Mouse (Mus musculus) Patski (cell line): ENCODE data around the gene Slc24a1. TPM values are rescaled to one million over a fixed set of nuclear protein-coding genes. Genes with fewer than 3 reads are reported as not detected.

Source experiments
- ATAC-seq: fragments of 100-300 bp; one replicate; pipeline ENCODE4 v1.8.0; 2021
- CTCF ChIA-PET: fragments of 350-600 bp; sonication (Branson Sonifier 250); formaldehyde crosslinking; loops from one replicate; lab custom pipeline; 2022; ENCODE audit warnings: inconsistent platforms; lab: Charles Lee
- POLR2A ChIA-PET: fragments of 350-600 bp; sonication (Branson Sonifier 250); formaldehyde crosslinking; loops from one replicate; lab custom pipeline; 2022; ENCODE audit warnings: antibody characterized with exemption, inconsistent platforms; lab: Charles Lee
- DNase-seq: peaks from one replicate; pipeline ENCODE4 v3.0.0-alpha.2; 2011; ENCODE audit warnings: low read depth, low spot score
- H3K27me3 ChIP-seq: fragments of 371-371 bp; one replicate; pipeline ENCODE4 v1.5.1; 2021
- CTCF ChIP-seq: fragments of 100-300 bp; IDR thresholded peaks from one replicate; pipeline ENCODE4 v1.5.1; 2021
- in situ Hi-C: fragments of 300-500 bp; cut with MboI; formaldehyde crosslinking; loops from 3 replicates; pipeline ENCODE4 v1.11.1; 2018; ENCODE audit warnings: low pct_unique_long_range_greater_than_20kb, mixed read lengths
- polyA plus RNA-seq: library from polyadenylated mRNA; unstranded; gene quantifications from one replicate; pipeline ENCODE4 v1.2.3, GENCODE M21; 2021

The Slc24a1 gene
- polyA plus RNA-seq, 1 experiment from 2014 or later, result 0.03 TPM

DNA sequence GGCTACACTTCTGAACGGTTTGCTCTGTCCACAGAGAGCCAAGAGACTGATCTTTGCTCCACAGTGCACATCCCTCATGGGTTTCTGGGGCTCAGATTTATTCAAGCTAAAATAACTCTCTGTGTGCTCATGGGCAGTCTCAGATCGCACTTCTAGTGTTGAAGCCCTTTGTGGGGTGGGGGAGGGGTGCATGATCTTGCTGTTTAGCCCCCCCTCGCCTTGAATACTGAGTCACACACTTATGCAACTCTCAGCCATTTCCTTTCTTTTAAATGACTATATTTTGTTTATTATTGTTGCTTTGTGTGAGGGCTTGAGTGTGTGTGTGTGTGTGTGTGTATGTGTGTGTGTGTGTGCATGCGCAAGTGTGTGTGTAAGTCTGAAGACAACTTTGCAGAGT, 12.1 kb downstream of the Slc24a1 start:
- ATAC-seq, result no peak
- POLR2A ChIA-PET, result interaction anchor here (0.6 to 0.8 kb wide), 2 partner anchors 8 to 234 kb away, joined by 3 read pairs; no protein-coding TSS in a partner anchor
- in situ Hi-C loops, result loop anchor here (25.0 kb wide), 1 partner anchor 602 kb away; the partner anchor contains the start of gene Dis3l
- CTCF ChIA-PET, result no interaction called here
- peaks cover 13% of the 10 kb centered on the region for H3K27me3 ChIP-seq
- DNase-seq, result no peak
- TF ChIP-seq CTCF, result no peak

GRCm38 (mm10) chr9:64938535-64938934, 12.9 kb downstream of the Slc24a1 start:
- ATAC-seq, result no peak
- no peak for DNase-seq
- peaks cover 8% of the 10 kb centered on the region for H3K27me3 ChIP-seq
- no peak for TF ChIP-seq CTCF
- POLR2A ChIA-PET, result no interaction called here
- in situ Hi-C loops, result loop anchor here (25.0 kb wide), 1 partner anchor 601 kb away; the partner anchor contains the start of gene Dis3l
- CTCF ChIA-PET, result no interaction called here

- in situ Hi-C loops, result loop anchor here (25.0 kb wide), 1 partner anchor 600 kb away; the partner anchor contains the start of gene Dis3l
- ATAC-seq (no peak), DNase-seq (no peak)
- peak; percentile 42 for TF ChIP-seq CTCF
- CTCF ChIA-PET, result no interaction called here
- H3K27me3 ChIP-seq, result peaks cover under 1% of the 10 kb centered on the region
- POLR2A ChIA-PET, result no interaction called here
Measured at GRCm38 (mm10) chr9:64937491-64937890, 13.9 kb downstream of the Slc24a1 start.

DNA sequence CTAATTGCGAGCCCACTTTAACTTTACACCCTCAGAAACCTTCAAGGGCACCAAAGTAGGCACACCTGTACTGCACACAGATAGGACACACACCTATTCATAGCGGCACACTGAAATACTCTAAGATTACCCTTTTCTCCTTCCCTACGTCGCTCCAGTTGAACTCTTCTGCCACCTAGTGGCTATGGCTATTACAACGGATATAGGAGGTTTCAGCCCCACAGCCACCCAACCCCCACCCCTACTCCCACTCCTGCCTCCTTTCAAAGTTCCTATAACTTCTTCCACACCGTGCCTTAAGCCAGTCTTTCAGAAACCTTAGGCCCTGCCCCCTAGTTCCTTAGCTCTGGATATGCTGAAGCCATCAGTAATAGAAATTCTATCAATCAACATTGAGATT, 14.9 kb downstream of the Slc24a1 start:
- CTCF ChIA-PET, result no interaction called here
- ATAC-seq, result no peak
- no peaks in the 10 kb centered on the region for H3K27me3 ChIP-seq
- DNase-seq, result no peak
- POLR2A ChIA-PET, result no interaction called here
- in situ Hi-C loops, result loop anchor here (25.0 kb wide), 1 partner anchor 599 kb away; the partner anchor contains the start of gene Dis3l
- TF ChIP-seq CTCF, result no peak

DNA sequence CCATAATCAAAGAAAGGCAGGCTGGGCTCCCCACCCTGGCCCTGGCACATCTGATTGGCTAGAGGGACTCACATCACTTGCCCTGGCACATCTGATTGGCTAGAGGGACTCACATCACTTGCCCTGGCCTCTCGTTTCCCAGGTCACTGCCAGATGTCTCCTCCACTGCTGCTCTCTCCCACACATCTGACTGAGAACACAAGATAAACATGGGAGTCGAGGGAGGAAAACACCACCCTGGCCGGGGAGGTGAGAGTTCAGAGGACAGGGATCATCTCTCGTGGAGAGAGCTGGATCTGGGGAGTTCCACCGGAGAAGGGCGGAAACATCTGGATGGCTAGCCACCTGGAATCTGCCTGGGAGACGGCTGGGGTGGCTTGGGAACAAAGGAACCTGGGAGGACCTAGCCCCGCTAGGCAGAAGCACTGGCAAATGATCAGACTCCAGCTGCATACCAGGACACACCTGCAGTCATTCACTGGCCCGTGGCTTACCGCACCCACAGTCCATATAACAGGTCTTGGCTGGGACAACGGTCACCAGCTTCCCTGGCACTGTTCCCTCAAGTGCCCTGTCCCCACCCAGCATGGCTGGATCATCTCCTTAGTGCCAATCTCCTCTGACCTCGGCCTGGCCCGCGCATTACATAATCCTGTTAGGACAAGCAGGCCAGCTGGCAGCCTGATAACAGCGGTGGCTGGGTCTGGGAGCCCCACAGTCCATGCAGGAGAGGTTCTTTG, 17.2 kb downstream of the Slc24a1 start:
- DNase-seq (no peak), ATAC-seq (no peak)
- ChIA-PET CTCF (no interaction called here), POLR2A (no interaction called here)
- in situ Hi-C loops, result loop anchor here (25.0 kb wide), 1 partner anchor 597 kb away; the partner anchor contains the start of gene Dis3l
- no peak for TF ChIP-seq CTCF
- no peaks in the 10 kb centered on the region for H3K27me3 ChIP-seq

GRCm38 (mm10) chr9:64931751-64932610, 19.4 kb downstream of the Slc24a1 start:
- TF ChIP-seq CTCF, result no peak
- no peak for DNase-seq
- in situ Hi-C loops, result loop anchor here (25.0 kb wide), 1 partner anchor 595 kb away; the partner anchor contains the start of gene Dis3l
- ChIA-PET POLR2A (interaction anchor here (0.5 kb wide), 1 partner anchor 8 kb away, joined by 3 read pairs; no protein-coding TSS in a partner anchor), CTCF (interaction anchor here (0.7 kb wide), 1 partner anchor 10 kb away, joined by 4 read pairs; no protein-coding TSS in a partner anchor)
- no peak for ATAC-seq
- H3K27me3 ChIP-seq, result no peaks in the 10 kb centered on the region

DNA sequence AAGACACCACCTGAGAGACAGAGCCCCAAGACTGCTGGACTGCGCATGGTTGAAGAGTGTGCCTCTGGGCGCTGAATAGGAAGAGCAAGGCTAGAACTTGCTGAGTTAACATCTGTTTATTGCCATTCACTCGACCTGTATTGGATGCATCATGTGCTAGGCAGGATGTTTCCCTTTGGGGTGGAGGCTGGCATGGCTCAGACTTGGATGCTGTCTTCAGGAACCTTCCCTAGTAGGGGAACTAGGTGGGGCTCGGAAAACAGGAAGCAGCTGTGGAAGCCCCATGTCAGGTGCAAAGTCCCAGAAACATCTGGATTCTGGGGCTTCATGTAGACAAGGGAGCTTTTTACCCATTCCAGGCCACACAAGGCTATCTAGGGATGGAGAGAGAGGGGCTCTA, 21.2 kb downstream of the Slc24a1 start:
- no peak for ATAC-seq
- ChIA-PET CTCF (interaction anchor here (1.2 kb wide), 1 partner anchor 146 kb away, joined by 3 read pairs; no protein-coding TSS in a partner anchor), POLR2A (interaction anchor here (0.6 kb wide), 1 partner anchor 147 kb away, joined by 3 read pairs; no protein-coding TSS in a partner anchor)
- no peak for DNase-seq
- in situ Hi-C loops, result loop anchor here (25.0 kb wide), 1 partner anchor 593 kb away; the partner anchor contains the start of gene Dis3l
- no peaks in the 10 kb centered on the region for H3K27me3 ChIP-seq
- TF ChIP-seq CTCF, result no peak

DNA sequence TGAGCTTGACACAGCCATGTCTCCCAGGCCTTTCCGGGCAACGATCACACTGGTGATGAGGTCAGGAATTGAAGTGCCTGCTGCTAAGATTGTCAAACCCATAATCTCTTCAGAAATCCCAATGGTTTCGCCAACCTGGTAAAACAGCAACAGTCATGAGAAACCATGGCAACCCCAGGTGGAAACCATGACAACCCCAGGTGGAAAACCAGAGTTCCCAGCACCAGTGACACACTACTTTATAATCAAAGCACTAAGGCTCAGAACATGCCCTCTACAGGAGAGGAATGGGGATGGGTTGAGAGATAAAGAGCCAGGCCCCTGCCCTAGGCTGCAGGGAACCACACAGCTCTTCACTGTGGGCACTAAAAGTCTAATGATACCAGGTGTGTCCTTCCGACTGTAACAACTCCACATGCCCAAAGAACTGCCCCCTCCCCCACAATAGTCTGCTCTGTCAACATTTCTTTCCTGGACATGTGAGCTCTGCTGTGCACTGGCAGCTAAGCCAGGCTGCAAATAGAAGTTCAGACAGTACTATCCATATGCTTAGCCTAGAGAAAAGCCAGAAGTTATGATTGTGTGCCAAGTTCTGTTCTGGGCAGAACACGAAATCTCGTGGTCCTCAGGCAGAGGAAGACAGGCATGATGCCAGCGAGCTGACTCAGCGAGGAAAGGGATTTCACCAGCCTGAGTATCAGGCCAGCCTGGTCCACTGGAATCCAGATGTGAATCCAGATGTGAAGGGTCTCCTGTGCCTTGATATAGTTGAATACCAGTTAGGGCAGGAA, 25.0 kb downstream of the Slc24a1 start:
- in situ Hi-C loops, result loop anchor here (25.0 kb wide), 1 partner anchor 589 kb away; the partner anchor contains the start of gene Dis3l
- ChIA-PET POLR2A (interaction anchor here (0.5 kb wide), 1 partner anchor 13 kb away, joined by 4 read pairs; no protein-coding TSS in a partner anchor), CTCF (no interaction called here)
- no peaks in the 10 kb centered on the region for H3K27me3 ChIP-seq
- ATAC-seq (no peak), DNase-seq (peak; percentile 25)
- no peak for TF ChIP-seq CTCF

DNA sequence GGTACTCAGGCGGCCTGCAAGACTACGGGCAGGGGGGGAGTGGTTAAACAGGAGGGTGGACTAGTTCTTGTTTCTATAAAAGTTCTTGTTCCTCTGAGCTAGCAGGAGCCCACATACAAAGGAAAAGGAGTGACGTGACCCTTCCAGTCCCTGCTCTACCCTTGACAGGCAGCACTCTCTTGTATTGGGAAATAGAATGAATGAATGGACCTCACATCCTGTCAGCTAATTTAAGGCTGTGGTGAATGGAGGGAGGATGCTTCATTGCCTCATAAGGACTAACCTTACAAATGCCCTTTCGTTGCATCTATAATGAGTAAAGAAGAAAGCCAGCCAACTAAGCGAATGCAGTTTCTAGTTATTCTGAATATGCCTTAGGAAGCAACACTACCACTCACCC, 25.6 kb downstream of the Slc24a1 start:
- no peak for TF ChIP-seq CTCF
- H3K27me3 ChIP-seq, result no peaks in the 10 kb centered on the region
- in situ Hi-C loops, result loop anchor here (25.0 kb wide), 1 partner anchor 588 kb away; the partner anchor contains the start of gene Dis3l
- no peak for ATAC-seq
- ChIA-PET POLR2A (interaction anchor here (0.5 kb wide), 1 partner anchor 12 kb away, joined by 4 read pairs; no protein-coding TSS in a partner anchor), CTCF (no interaction called here)
- no peak for DNase-seq
